Mouse (Mus musculus): Measurements from ENCODE around the gene Sh3glb2.

DNA sequence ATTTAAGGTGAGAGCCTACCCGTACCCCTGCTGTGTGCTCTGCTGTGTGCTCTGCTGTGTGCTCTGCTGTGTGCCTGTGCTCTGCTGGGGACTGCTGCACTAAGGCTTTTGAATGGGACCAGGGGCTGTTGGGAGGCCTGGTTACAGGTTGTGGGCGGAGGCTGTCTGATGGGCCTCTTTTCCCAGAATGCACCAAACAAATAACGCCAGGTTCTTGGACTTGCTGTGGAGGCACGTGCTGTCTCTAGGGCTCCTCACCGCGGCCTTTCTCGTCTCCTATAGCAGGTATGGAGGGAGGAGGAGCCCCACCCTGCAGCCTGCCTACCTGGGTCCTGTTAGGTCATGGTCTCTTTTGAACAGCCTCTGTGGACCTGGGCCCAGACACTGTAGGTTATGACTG lies 37.1 kb upstream of the Sh3glb2 start:
- TF ChIP-seq CTCF (IDR thresholded peaks at IDR 0.05) (no peak), EP300 (IDR thresholded peaks at IDR 0.05; ENCODE audit: insufficient read depth, low read depth, low read length) (no peak)

All from heart, adult 2 months (tissue).